Mouse (Mus musculus) MEL (cell line): ENCODE data around the gene Sgf29.
"Not testable (repeated sequence)": the region's sequence is repeated elsewhere in the genome, so short reads cannot be mapped to it uniquely, and the experiment has no call there.

Experiments
- CTCF ChIP-seq, 3 experiments: IDR thresholded peaks in 2 of 3; conservative IDR thresholded peaks in 1 of 3; 2 replicates each; pipeline ENCODE4 v1.5.1; 2011 to 2012; ENCODE audit warnings: low read length in 3 of 3, low read depth in 2 of 3, mild to moderate bottlenecking in 2 of 3, improper control_type of control experiment in 1 of 3, inconsistent platforms in 1 of 3, mixed read lengths in 1 of 3, moderate library complexity in 1 of 3; ENCODE audit not compliant: control insufficient read depth in 1 of 3, insufficient read depth in 1 of 3, poor library complexity in 1 of 3, severe bottlenecking in 1 of 3
- ELF1 ChIP-seq: IDR thresholded peaks from 2 replicates; pipeline ENCODE4 v1.6.1; 2014; ENCODE audit warnings: low read depth, mild to moderate bottlenecking, inconsistent platforms, low read length, improper control_type of control experiment, moderate library complexity
- EP300 ChIP-seq, 2 experiments: IDR thresholded peaks; 2 replicates each; pipeline ENCODE4 v1.6.1; 2011; ENCODE audit warnings: improper control_type of control experiment in 2 of 2, low read length in 2 of 2, low read depth in 1 of 2, mild to moderate bottlenecking in 1 of 2
- MAFK ChIP-seq: IDR thresholded peaks from 2 replicates; pipeline ENCODE4 v1.6.1; 2011; ENCODE audit warnings: low read depth, mild to moderate bottlenecking, low read length, improper control_type of control experiment, borderline replicate concordance
- MAX ChIP-seq: IDR thresholded peaks from 2 replicates; pipeline ENCODE4 v1.6.1; 2011; ENCODE audit warnings: low read length, improper control_type of control experiment
- MXI1 ChIP-seq: IDR thresholded peaks from 2 replicates; pipeline ENCODE4 v1.6.1; 2011; ENCODE audit warnings: mild to moderate bottlenecking, low read depth, low read length, improper control_type of control experiment
- POLR2A ChIP-seq, 2 experiments: IDR thresholded peaks; 2 replicates each; pipeline ENCODE4 v1.6.1; 2011 to 2012; ENCODE audit warnings: low read length in 2 of 2, mild to moderate bottlenecking in 2 of 2, control low read depth in 1 of 2, improper control_type of control experiment in 1 of 2, low read depth in 1 of 2, moderate library complexity in 1 of 2; ENCODE audit not compliant: control insufficient read depth in 1 of 2, insufficient read depth in 1 of 2, poor library complexity in 1 of 2
- TAL1 ChIP-seq: IDR thresholded peaks from 2 replicates; pipeline ENCODE4 v1.6.1; 2012; ENCODE audit warnings: mild to moderate bottlenecking, inconsistent platforms, low read length, moderate library complexity, mixed read lengths
- TCF12 ChIP-seq: IDR thresholded peaks from 2 replicates; pipeline ENCODE4 v1.6.1; 2014; ENCODE audit warnings: low read depth, mild to moderate bottlenecking, inconsistent platforms, low read length, improper control_type of control experiment, moderate library complexity
- USF2 ChIP-seq, 2 experiments: IDR thresholded peaks; 2 replicates each; pipeline ENCODE4 v1.6.1; 2011 to 2012; ENCODE audit warnings: improper control_type of control experiment in 2 of 2, low read length in 2 of 2, borderline replicate concordance in 1 of 2, inconsistent platforms in 1 of 2, low read depth in 1 of 2, mild to moderate bottlenecking in 1 of 2; ENCODE audit not compliant: insufficient read depth in 1 of 2
- ZC3H11A ChIP-seq: IDR thresholded peaks from 2 replicates; pipeline ENCODE4 v1.6.1; 2012; ENCODE audit warnings: low read depth, mild to moderate bottlenecking, inconsistent platforms, low read length, improper control_type of control experiment

GRCm38 (mm10) chr7:126688156-126688555, 39.0 kb downstream of the Sgf29 start:
- TF ChIP-seq EP300 (IDR thresholded peaks at IDR 0.05; ENCODE audit: low read depth in 1 of 2, low read length in 2 of 2); CTCF (IDR thresholded peaks at IDR 0.05 in 2 of 3, conservative IDR thresholded peaks at IDR 0.05 in 1 of 3; ENCODE audit: control insufficient read depth in 1 of 3, insufficient read depth in 1 of 3, low read depth in 2 of 3, low read length in 3 of 3, poor library complexity in 1 of 3, severe bottlenecking in 1 of 3); ZC3H11A; MAFK; POLR2A (IDR thresholded peaks at IDR 0.05; ENCODE audit: control insufficient read depth in 1 of 2, insufficient read depth in 1 of 2, low read depth in 1 of 2, low read length in 2 of 2, poor library complexity in 1 of 2); MXI1; TAL1; ELF1; MAX; USF2 (IDR thresholded peaks at IDR 0.05; ENCODE audit: borderline replicate concordance in 1 of 2, insufficient read depth in 1 of 2, low read depth in 1 of 2, low read length in 2 of 2); TCF12: not testable (repeated sequence)
